Mouse (Mus musculus) gastrocnemius, adult 2 months (tissue): ENCODE data around the gene Defa33. TPM values are rescaled to one million over a fixed set of nuclear protein-coding genes. Genes with fewer than 3 reads are reported as not detected.
"Not testable (repeated sequence)": the region's sequence is repeated elsewhere in the genome, so short reads cannot be mapped to it uniquely, and the experiment has no call there.

Experiments
- DNase-seq: peaks from one replicate; pipeline ENCODE4 v3.0.0; 2022
- H3K27ac ChIP-seq: fragments of 200-600 bp; 2 replicates; pipeline ENCODE4 v1.8.1; 2022; ENCODE audit warnings: mild to moderate bottlenecking
- H3K4me3 ChIP-seq: fragments of 200-600 bp; 2 replicates; pipeline ENCODE4 v1.8.1; 2022; ENCODE audit warnings: mild to moderate bottlenecking, moderate library complexity
- intact Hi-C: fragments of 180-260 bp; cut with DNase I; formaldehyde crosslinking; loops from one replicate; pipeline ENCODE4 v1.15.1; 2025
- long read RNA-seq, 2 experiments: library from polyadenylated mRNA; stranded (forward); transcript quantifications; one replicate each; pipeline ENCODE4 v2.0.0; 2021
- total RNA-seq, 2 experiments: library from RNA; stranded (reverse); gene quantifications; 2 replicates each; pipeline ENCODE4 v1.2.3; 2021

Gene Defa33
- total RNA-seq: not detected
- long read RNA-seq, experiment 1: 0 reads
- long read RNA-seq, experiment 2: 0 reads

DNA sequence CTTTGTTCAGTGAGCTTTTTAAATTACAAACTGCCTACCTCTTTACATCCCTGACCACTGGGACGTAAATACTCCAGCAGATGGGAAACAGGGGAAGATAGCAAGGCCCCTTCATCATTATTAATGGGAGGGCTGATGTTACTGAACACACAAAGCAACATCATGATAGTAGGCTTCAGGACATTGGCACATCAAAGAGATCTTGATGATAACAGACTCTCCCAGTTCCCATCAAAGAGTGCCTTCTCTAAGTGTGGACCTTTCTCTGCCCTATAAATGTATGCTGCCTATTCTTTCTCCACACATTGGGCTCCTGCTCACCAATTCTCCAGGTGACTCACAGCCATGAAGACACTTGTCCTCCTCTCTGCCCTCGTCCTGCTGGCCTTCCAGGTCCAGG, at the start of gene Defa33:
Gene Defa33 (plus strand): TSS at position 301 of the 400 bp plus-strand sequence.
- DNase-seq, H3K27ac ChIP-seq, H3K4me3 ChIP-seq, intact Hi-C loops: not testable (repeated sequence)

DNA sequence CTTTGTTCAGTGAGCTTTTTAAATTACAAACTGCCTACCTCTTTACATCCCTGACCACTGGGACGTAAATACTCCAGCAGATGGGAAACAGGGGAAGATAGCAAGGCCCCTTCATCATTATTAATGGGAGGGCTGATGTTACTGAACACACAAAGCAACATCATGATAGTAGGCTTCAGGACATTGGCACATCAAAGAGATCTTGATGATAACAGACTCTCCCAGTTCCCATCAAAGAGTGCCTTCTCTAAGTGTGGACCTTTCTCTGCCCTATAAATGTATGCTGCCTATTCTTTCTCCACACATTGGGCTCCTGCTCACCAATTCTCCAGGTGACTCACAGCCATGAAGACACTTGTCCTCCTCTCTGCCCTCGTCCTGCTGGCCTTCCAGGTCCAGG, 13.4 kb upstream of the Defa33 start, which contains the start of gene Defa2:
Gene Defa2 (plus strand): TSS at position 301 of the 400 bp plus-strand sequence.
- intact Hi-C loops, H3K4me3 ChIP-seq, DNase-seq, H3K27ac ChIP-seq: not testable (repeated sequence)

- intact Hi-C loops, DNase-seq, H3K4me3 ChIP-seq, H3K27ac ChIP-seq: not testable (repeated sequence)
Measured at GRCm38 (mm10) chr8:21427111-21427510, 35.5 kb downstream of the Defa33 start, which contains the start of gene Defa36. Defa36 (plus strand) TSS chr8:21427411.

Other genes starting within 250 kb of the Defa33 start
- gene Defa22, start 229.5 kb upstream of the Defa33 start, total RNA-seq: not detected
- gene Defa31, start 200.2 kb upstream of the Defa33 start, total RNA-seq: not detected
- not detected for gene Gm15293, start 190.2 kb upstream of the Defa33 start, total RNA-seq
- not detected for gene Gm15292, start 142.1 kb upstream of the Defa33 start, total RNA-seq
- not detected for gene Defa27, start 76.3 kb upstream of the Defa33 start, total RNA-seq
- gene Defa29, start 64.8 kb upstream of the Defa33 start, total RNA-seq: not detected
- not detected for gene Defa2, start 13.3 kb upstream of the Defa33 start, total RNA-seq
- gene Defa36, start 35.6 kb downstream of the Defa33 start, total RNA-seq: not detected
- not detected for gene Gm7849, start 64.7 kb downstream of the Defa33 start, total RNA-seq
- not detected for gene Defa20, start 117.4 kb downstream of the Defa33 start, total RNA-seq
- not detected for gene Defa32, start 137.2 kb downstream of the Defa33 start, total RNA-seq
- gene Defa37, start 173.6 kb downstream of the Defa33 start, total RNA-seq: not detected
- not detected for gene Defa28, start 191.2 kb downstream of the Defa33 start, total RNA-seq
- gene Gm7861, start 202.7 kb downstream of the Defa33 start, total RNA-seq: not detected
- not detected for gene Defa26, start 226.4 kb downstream of the Defa33 start, total RNA-seq